Mouse (Mus musculus): ENCODE results near the gene Map3k6. TPM values are rescaled to one million over a fixed set of nuclear protein-coding genes. Genes with fewer than 3 reads are reported as not detected.
A peak's percentile ranks its signal among the peaks of the same experiment; 100 is the strongest.

Gene Map3k6
- total and polyA plus RNA-seq, 3 experiments: 15.7 to 27.3 (median 16.3) TPM

- intact Hi-C loops (cut with DNase I): loop anchor here (5.0 kb wide), 1 partner anchor 271 kb away; no protein-coding TSS in a partner anchor
- no peak for DNase-seq
- Histone ChIP-seq H3K36me3 (ENCODE audit: control insufficient read depth, insufficient read depth, low read length) (no peaks in the 10 kb centered on the region), H3K4me3 (no peak overlapping the region), H3K9ac (ENCODE audit: low read depth, low read length) (no peak overlapping the region), H3K79me2 (replicated peaks; ENCODE audit: control insufficient read depth, insufficient read depth, low read length) (no peaks in the 10 kb centered on the region), H3K27me3 (ENCODE audit: control insufficient read depth, insufficient read depth, low read length) (no peaks in the 10 kb centered on the region), H3K4me1 (ENCODE audit: control insufficient read depth, insufficient read depth, low read length) (no peaks in the 10 kb centered on the region; the same call in 1 of the 2 replicates), H3K27ac (no peak overlapping the region)
- TF ChIP-seq POLR2A (IDR thresholded peaks at IDR 0.05; ENCODE audit: insufficient read depth, low read depth, low read length) (no peak), EP300 (IDR thresholded peaks at IDR 0.05; ENCODE audit: insufficient read depth, low read depth, low read length) (no peak), CTCF (IDR thresholded peaks at IDR 0.05) (no peak)
- 87% methylated on average over 3 of the region's 3 CpGs for WGBS
Measured at GRCm38 (mm10) chr4:133218745-133219144, 21.9 kb upstream of the Map3k6 start.

DNA sequence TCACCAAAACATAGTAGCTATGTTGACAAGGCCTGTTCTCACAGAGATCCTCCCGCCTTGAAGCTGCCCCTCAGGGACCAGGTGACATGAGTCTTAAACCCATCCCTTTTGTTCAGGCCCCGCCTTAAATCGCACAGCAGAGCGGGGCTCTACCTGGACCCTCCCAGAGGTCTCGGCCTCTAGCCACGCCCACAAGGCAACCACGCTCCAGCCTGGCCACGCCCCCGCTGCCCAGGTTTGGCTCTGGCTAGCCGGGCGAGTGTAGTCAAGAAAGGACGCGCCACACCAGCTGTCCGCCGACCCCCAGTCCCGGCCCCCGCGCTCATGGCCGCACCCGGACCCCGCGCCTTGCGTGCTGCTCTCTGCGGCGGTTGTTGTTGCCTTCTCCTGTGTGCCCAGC lies 20.0 kb upstream of the Map3k6 start:
- no peaks in the 10 kb centered on the region for H3K79me2 ChIP-seq (replicated peaks; ENCODE audit: control insufficient read depth, insufficient read depth, low read length)
- intact Hi-C loops (cut with DNase I): no loop called here
- DNase-seq: no peak
- H3K4me3 ChIP-seq: no peak overlapping the region
- no peaks in the 10 kb centered on the region for H3K27me3 ChIP-seq (ENCODE audit: control insufficient read depth, insufficient read depth, low read length)
- H3K9ac ChIP-seq (ENCODE audit: low read depth, low read length): 0 out of 2 replicates have a peak overlapping the region, but pooled peaks have one; percentile 10
- H3K27ac ChIP-seq: no peak overlapping the region
- TF ChIP-seq EP300 (IDR thresholded peaks at IDR 0.05; ENCODE audit: insufficient read depth, low read depth, low read length) (no peak), POLR2A (IDR thresholded peaks at IDR 0.05; ENCODE audit: insufficient read depth, low read depth, low read length) (no peak), CTCF (IDR thresholded peaks at IDR 0.05) (no peak)
- H3K36me3 ChIP-seq (ENCODE audit: control insufficient read depth, insufficient read depth, low read length): no peaks in the 10 kb centered on the region
- H3K4me1 ChIP-seq (ENCODE audit: control insufficient read depth, insufficient read depth, low read length): no peaks in the 10 kb centered on the region; the same call in 1 of the 2 replicates
- WGBS: 14% methylated on average over 25 of the region's 25 CpGs

DNA sequence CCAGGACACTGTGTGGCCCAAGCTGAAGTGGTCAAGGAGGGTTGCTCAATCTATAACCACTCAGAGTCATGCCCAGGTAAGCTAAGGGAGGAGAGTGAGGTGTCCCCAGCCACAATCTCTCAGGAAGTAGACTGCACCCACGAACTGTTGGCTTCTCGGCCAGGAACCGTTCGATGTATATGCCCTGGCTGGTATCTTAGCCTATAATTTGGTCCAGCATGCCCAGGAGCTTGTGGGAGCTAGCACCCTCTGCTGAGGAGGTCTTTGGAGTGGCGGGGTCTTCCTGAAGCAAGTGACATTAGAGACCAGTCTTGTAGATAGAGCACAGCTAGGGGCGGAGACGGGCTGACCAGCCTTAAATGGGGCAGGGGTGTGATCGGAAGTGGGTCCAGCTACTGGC lies 18.9 kb upstream of the Map3k6 start:
- Histone ChIP-seq H3K9ac (ENCODE audit: low read depth, low read length) (no peak overlapping the region), H3K4me3 (no peak overlapping the region), H3K4me1 (ENCODE audit: control insufficient read depth, insufficient read depth, low read length) (no peaks in the 10 kb centered on the region; the same call in 1 of the 2 replicates), H3K36me3 (ENCODE audit: control insufficient read depth, insufficient read depth, low read length) (no peaks in the 10 kb centered on the region), H3K27ac (no peak overlapping the region), H3K27me3 (ENCODE audit: control insufficient read depth, insufficient read depth, low read length) (no peaks in the 10 kb centered on the region), H3K79me2 (replicated peaks; ENCODE audit: control insufficient read depth, insufficient read depth, low read length) (no peaks in the 10 kb centered on the region)
- no peak for DNase-seq
- WGBS: 87% methylated on average over 8 of the region's 8 CpGs
- no peak for TF ChIP-seq CTCF (IDR thresholded peaks at IDR 0.05)
- no peak for TF ChIP-seq EP300 (IDR thresholded peaks at IDR 0.05; ENCODE audit: insufficient read depth, low read depth, low read length)
- no peak for TF ChIP-seq POLR2A (IDR thresholded peaks at IDR 0.05; ENCODE audit: insufficient read depth, low read depth, low read length)
- intact Hi-C loops (cut with DNase I): no loop called here

DNA sequence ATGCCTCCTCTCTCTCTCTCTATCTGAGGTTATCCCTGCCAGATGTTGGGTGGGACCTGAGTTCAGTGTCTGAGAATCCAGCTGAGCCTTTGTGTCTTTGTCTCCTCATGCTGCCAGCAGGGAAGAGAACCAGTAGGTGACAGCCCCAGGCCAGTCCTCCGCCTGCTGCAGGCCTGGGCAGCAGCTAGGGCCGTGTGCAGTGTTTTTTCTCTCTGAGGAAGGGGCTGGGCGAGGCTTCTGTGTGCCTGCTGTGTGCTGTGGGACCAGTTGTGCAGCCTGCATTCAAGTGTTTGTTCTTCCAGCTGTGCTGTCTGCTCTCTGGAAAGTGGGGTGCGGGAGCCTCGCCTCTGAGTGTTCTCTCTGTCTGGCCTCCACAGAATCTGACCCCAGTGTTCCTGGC lies 16.7 kb upstream of the Map3k6 start:
- no peaks in the 10 kb centered on the region for H3K27me3 ChIP-seq (ENCODE audit: control insufficient read depth, insufficient read depth, low read length)
- no peak for DNase-seq
- no peaks in the 10 kb centered on the region for H3K4me1 ChIP-seq (ENCODE audit: control insufficient read depth, insufficient read depth, low read length)
- H3K4me3 ChIP-seq: no peak overlapping the region
- no peaks in the 10 kb centered on the region for H3K79me2 ChIP-seq (replicated peaks; ENCODE audit: control insufficient read depth, insufficient read depth, low read length)
- no peak for TF ChIP-seq CTCF (IDR thresholded peaks at IDR 0.05)
- TF ChIP-seq POLR2A (IDR thresholded peaks at IDR 0.05; ENCODE audit: insufficient read depth, low read depth, low read length): no peak
- no peak for TF ChIP-seq EP300 (IDR thresholded peaks at IDR 0.05; ENCODE audit: insufficient read depth, low read depth, low read length)
- intact Hi-C loops (cut with DNase I): no loop called here
- no peak overlapping the region for H3K9ac ChIP-seq (ENCODE audit: low read depth, low read length)
- H3K36me3 ChIP-seq (ENCODE audit: control insufficient read depth, insufficient read depth, low read length): no peaks in the 10 kb centered on the region
- H3K27ac ChIP-seq: no peak overlapping the region
- WGBS: 81% methylated on average over 5 of the region's 5 CpGs

DNA sequence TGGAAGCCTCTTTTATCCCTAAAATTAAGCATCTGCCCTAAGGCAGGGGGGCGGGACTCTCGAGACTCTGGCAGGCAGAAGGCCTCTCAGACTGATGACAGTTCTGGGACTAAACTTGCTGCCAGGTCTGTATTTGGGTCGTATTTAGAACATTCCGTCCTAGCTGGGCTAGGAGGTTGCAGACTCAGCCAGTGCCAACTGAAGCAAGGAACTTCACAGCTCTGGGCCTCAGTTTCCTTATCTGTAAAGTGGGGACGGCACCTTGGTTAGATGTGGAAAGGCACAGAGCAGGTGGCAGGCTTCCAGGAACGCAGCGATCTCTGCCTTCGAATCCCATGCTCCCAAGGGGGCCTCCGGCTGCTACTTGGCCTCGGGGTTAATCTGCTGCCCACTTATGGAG lies 14.5 kb upstream of the Map3k6 start:
- Histone ChIP-seq H3K9ac (ENCODE audit: low read depth, low read length) (no peak overlapping the region), H3K79me2 (replicated peaks; ENCODE audit: control insufficient read depth, insufficient read depth, low read length) (no peaks in the 10 kb centered on the region), H3K27me3 (ENCODE audit: control insufficient read depth, insufficient read depth, low read length) (no peaks in the 10 kb centered on the region), H3K36me3 (ENCODE audit: control insufficient read depth, insufficient read depth, low read length) (no peaks in the 10 kb centered on the region), H3K4me3 (no peak overlapping the region), H3K4me1 (ENCODE audit: control insufficient read depth, insufficient read depth, low read length) (no peaks in the 10 kb centered on the region), H3K27ac (no peak overlapping the region; the same call in 1 of the 2 replicates)
- intact Hi-C loops (cut with DNase I): no loop called here
- DNase-seq: peak; percentile 49 to 59
- WGBS: 47% methylated on average over 10 of the region's 10 CpGs
- TF ChIP-seq CTCF (IDR thresholded peaks at IDR 0.05): no peak
- TF ChIP-seq EP300 (IDR thresholded peaks at IDR 0.05; ENCODE audit: insufficient read depth, low read depth, low read length): peak; percentile 60; the same call in 1 of the 2 replicates

- Histone ChIP-seq H3K4me3 (no peak overlapping the region), H3K9ac (ENCODE audit: low read depth, low read length) (no peak overlapping the region), H3K36me3 (ENCODE audit: control insufficient read depth, insufficient read depth, low read length) (no peaks in the 10 kb centered on the region), H3K79me2 (replicated peaks; ENCODE audit: control insufficient read depth, insufficient read depth, low read length) (no peaks in the 10 kb centered on the region), H3K27me3 (ENCODE audit: control insufficient read depth, insufficient read depth, low read length) (no peaks in the 10 kb centered on the region), H3K4me1 (ENCODE audit: control insufficient read depth, insufficient read depth, low read length) (no peaks in the 10 kb centered on the region), H3K27ac (no peak overlapping the region)
- no peak for TF ChIP-seq EP300 (IDR thresholded peaks at IDR 0.05; ENCODE audit: insufficient read depth, low read depth, low read length)
- no peak for TF ChIP-seq CTCF (IDR thresholded peaks at IDR 0.05)
- no peak for TF ChIP-seq POLR2A (IDR thresholded peaks at IDR 0.05; ENCODE audit: insufficient read depth, low read depth, low read length)
- intact Hi-C loops (cut with DNase I): no loop called here
- DNase-seq: no peak
- 76% methylated on average over 8 of the region's 8 CpGs for WGBS
Measured at GRCm38 (mm10) chr4:133227636-133228035, 13.0 kb upstream of the Map3k6 start.

Data from heart, adult 2 months (tissue).